Mouse (Mus musculus): ENCODE results near the gene Igf1r. TPM values are rescaled to one million over a fixed set of nuclear protein-coding genes. Genes with fewer than 3 reads are reported as not detected.

Gene Igf1r
- total RNA-seq, 1 experiment: 23.5 TPM

DNA sequence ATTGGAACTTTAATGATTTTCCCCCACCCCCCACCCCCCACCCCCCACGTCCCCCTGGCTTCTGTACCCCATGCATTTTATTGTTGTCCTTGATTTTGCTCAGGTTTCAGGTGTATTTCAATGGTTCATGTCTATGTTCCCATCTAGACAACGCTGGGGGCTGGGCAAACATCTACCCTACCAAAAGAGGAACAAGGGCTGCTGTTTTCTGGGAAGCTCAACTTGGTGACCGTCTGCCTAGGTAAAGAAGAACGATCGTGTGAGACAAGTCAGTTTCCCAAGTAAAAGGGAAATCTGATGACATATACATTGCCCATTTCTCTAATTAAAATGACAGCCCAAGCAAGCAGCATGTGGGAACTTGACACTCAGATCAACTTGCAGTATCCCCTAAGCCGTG, 107.1 kb downstream of the Igf1r start:
- DNase-seq (ENCODE audit: low read depth, low spot score): no peak
- H3K4me1 ChIP-seq (ENCODE audit: control insufficient read depth in 2 of 2, insufficient read depth in 2 of 2, low read length in 2 of 2, poor library complexity in 1 of 2): peaks cover 0 to 3% of the 10 kb centered on the region in 2 experiments; a peak in 2 of 4 replicates
- in situ Hi-C loops (cut with MboI; ENCODE audit: low sequenced_read_pairs in 2 of 2, unreplicated experiment in 2 of 2): no loop called here

DNA sequence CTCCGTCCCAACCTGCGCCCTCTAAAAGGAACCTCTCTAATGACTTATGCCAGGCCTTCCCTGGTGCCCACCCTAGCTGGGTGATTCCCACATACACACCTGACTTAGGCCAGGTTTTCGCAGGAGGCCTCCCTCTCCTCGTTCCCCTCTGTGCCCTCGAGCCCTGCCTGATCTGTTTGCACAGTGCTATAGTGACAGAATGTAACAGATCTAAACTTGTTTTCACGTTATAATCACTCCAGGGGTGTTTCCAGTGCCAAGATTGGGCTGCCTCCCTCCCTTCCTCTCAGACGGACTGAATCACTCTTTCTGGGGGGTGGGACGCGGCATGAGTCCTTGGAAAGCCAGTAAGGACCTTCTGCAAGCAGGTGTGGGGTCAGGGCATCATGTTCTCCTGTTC, 108.8 kb downstream of the Igf1r start:
- Histone ChIP-seq H3K9me3 (ENCODE audit: control insufficient read depth, insufficient read depth, low read depth, low read length) (no peaks in the 10 kb centered on the region), H3K4me1 (ENCODE audit: control insufficient read depth in 2 of 2, insufficient read depth in 2 of 2, low read length in 2 of 2, poor library complexity in 1 of 2) (no peaks in the 10 kb centered on the region; a peak in 1 of 4 replicates), H3K27ac (ENCODE audit: insufficient read depth, low read depth, low read length, poor library complexity, severe bottlenecking) (no peak overlapping the region), H3K9ac (ENCODE audit: insufficient read depth, low read depth, low read length, poor library complexity, severe bottlenecking) (no peak overlapping the region), H3K36me3 (ENCODE audit: control insufficient read depth, insufficient read depth, low read length, poor library complexity, severe bottlenecking) (no peaks in the 10 kb centered on the region; the same call in 1 of the 2 replicates), H3K4me3 (ENCODE audit: insufficient read depth in 1 of 2, low read depth in 1 of 2, low read length in 2 of 2, poor library complexity in 1 of 2, severe bottlenecking in 1 of 2) (no peak overlapping the region)
- in situ Hi-C loops (cut with MboI; ENCODE audit: low sequenced_read_pairs in 2 of 2, unreplicated experiment in 2 of 2): no loop called here
- TF ChIP-seq CHD2 (IDR thresholded peaks at IDR 0.05; ENCODE audit: low read depth, low read length): no peak
- no peak for TF ChIP-seq ZC3H11A (IDR thresholded peaks at IDR 0.05; ENCODE audit: borderline replicate concordance, low read depth, low read length)
- TF ChIP-seq MAFK (IDR thresholded peaks at IDR 0.05; ENCODE audit: insufficient read depth, low read depth, low read length): no peak
- no peak for TF ChIP-seq HCFC1 (IDR thresholded peaks at IDR 0.05; ENCODE audit: borderline replicate concordance, insufficient read depth, low read length)
- TF ChIP-seq ZNF384 (IDR thresholded peaks at IDR 0.05; ENCODE audit: low read depth, low read length): no peak
- no peak for DNase-seq (ENCODE audit: low read depth, low spot score)

More for the DNA sequence above, 107.1 kb downstream of the Igf1r start:
- H3K4me3 ChIP-seq (ENCODE audit: insufficient read depth in 1 of 2, low read depth in 1 of 2, low read length in 2 of 2, poor library complexity in 1 of 2, severe bottlenecking in 1 of 2): no peak overlapping the region
- TF ChIP-seq ZNF384 (IDR thresholded peaks at IDR 0.05; ENCODE audit: low read depth, low read length) (no peak), CHD2 (IDR thresholded peaks at IDR 0.05; ENCODE audit: low read depth, low read length) (no peak), HCFC1 (IDR thresholded peaks at IDR 0.05; ENCODE audit: borderline replicate concordance, insufficient read depth, low read length) (no peak), MAFK (IDR thresholded peaks at IDR 0.05; ENCODE audit: insufficient read depth, low read depth, low read length) (no peak), ZC3H11A (IDR thresholded peaks at IDR 0.05; ENCODE audit: borderline replicate concordance, low read depth, low read length) (no peak)
- H3K36me3 ChIP-seq (ENCODE audit: control insufficient read depth, insufficient read depth, low read length, poor library complexity, severe bottlenecking): no peaks in the 10 kb centered on the region; the same call in 1 of the 2 replicates
- H3K9me3 ChIP-seq (ENCODE audit: control insufficient read depth, insufficient read depth, low read depth, low read length): no peaks in the 10 kb centered on the region
- no peak overlapping the region for H3K27ac ChIP-seq (ENCODE audit: insufficient read depth, low read depth, low read length, poor library complexity, severe bottlenecking)
- H3K9ac ChIP-seq (ENCODE audit: insufficient read depth, low read depth, low read length, poor library complexity, severe bottlenecking): no peak overlapping the region

DNA sequence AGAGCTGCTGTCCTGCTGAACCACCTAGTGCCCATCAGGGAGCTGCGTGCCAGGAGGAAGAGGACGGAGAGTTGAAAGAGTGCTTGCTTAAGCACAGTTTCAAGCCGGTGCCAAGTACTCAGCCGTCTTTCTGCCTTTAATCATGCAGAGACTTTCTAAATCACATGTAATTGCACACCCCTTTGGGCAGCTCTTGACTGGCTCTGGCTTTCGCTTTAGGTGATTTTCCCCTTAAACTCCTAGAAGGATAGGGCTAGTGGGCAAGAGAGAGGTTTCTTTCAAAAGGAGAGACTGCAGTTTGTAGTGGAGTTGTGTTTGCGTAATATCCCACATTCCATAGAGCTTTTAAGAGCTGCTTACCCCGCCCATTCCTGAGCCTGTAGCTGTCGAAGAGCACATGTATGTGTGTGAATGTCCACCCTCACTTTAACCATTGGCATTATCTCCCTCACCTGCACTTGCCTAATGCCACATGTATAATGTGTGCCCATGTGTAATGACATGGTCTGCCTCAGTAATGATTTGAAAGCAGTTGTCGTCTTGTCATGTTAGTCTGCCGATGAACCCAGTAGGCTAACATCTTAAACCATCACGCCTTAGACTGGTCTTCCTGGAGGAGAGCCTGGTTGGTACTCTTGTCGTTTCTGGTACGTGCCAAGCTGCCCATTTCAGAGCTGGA, 109.7 kb downstream of the Igf1r start:
- H3K9me3 ChIP-seq (ENCODE audit: control insufficient read depth, insufficient read depth, low read depth, low read length): no peaks in the 10 kb centered on the region
- H3K9ac ChIP-seq (ENCODE audit: insufficient read depth, low read depth, low read length, poor library complexity, severe bottlenecking): no peak overlapping the region
- H3K36me3 ChIP-seq (ENCODE audit: control insufficient read depth, insufficient read depth, low read length, poor library complexity, severe bottlenecking): no peaks in the 10 kb centered on the region; the same call in 1 of the 2 replicates
- H3K4me1 ChIP-seq (ENCODE audit: control insufficient read depth in 2 of 2, insufficient read depth in 2 of 2, low read length in 2 of 2, poor library complexity in 1 of 2): no peaks in the 10 kb centered on the region; a peak in 1 of 4 replicates
- TF ChIP-seq ZNF384 (IDR thresholded peaks at IDR 0.05; ENCODE audit: low read depth, low read length): no peak
- TF ChIP-seq HCFC1 (IDR thresholded peaks at IDR 0.05; ENCODE audit: borderline replicate concordance, insufficient read depth, low read length): no peak
- TF ChIP-seq MAFK (IDR thresholded peaks at IDR 0.05; ENCODE audit: insufficient read depth, low read depth, low read length): no peak
- no peak for TF ChIP-seq CHD2 (IDR thresholded peaks at IDR 0.05; ENCODE audit: low read depth, low read length)
- TF ChIP-seq ZC3H11A (IDR thresholded peaks at IDR 0.05; ENCODE audit: borderline replicate concordance, low read depth, low read length): no peak
- H3K27ac ChIP-seq (ENCODE audit: insufficient read depth, low read depth, low read length, poor library complexity, severe bottlenecking): no peak overlapping the region
- no peak for DNase-seq (ENCODE audit: low read depth, low spot score)
- H3K4me3 ChIP-seq (ENCODE audit: insufficient read depth in 1 of 2, low read depth in 1 of 2, low read length in 2 of 2, poor library complexity in 1 of 2, severe bottlenecking in 1 of 2): no peak overlapping the region
- in situ Hi-C loops (cut with MboI; ENCODE audit: low sequenced_read_pairs in 2 of 2, unreplicated experiment in 2 of 2): no loop called here

DNA sequence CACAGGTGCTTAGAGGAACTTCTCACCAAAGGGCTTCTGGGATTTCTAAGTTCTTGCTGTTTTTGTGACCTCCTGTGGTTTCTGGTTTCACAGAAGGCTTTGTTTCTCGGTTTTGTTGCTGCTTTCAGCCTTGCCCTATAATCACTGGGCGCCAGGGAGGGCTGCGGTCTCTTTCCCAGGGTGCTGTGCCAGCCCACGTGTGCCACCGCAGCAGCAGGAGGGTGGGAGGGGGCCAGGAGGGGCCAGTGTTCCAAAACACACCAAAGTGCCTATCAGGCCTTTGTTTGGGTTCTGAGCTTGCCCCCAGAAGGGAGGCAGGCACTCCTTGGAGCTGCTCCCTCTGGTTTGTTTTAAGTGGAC, 110.2 kb downstream of the Igf1r start:
- in situ Hi-C loops (cut with MboI; ENCODE audit: low sequenced_read_pairs in 2 of 2, unreplicated experiment in 2 of 2): no loop called here
- Histone ChIP-seq H3K36me3 (ENCODE audit: control insufficient read depth, insufficient read depth, low read length, poor library complexity, severe bottlenecking) (no peaks in the 10 kb centered on the region; the same call in 1 of the 2 replicates), H3K9ac (ENCODE audit: insufficient read depth, low read depth, low read length, poor library complexity, severe bottlenecking) (no peak overlapping the region), H3K4me1 (ENCODE audit: control insufficient read depth in 2 of 2, insufficient read depth in 2 of 2, low read length in 2 of 2, poor library complexity in 1 of 2) (no peaks in the 10 kb centered on the region; a peak in 1 of 4 replicates), H3K27ac (ENCODE audit: insufficient read depth, low read depth, low read length, poor library complexity, severe bottlenecking) (no peak overlapping the region), H3K4me3 (ENCODE audit: insufficient read depth in 1 of 2, low read depth in 1 of 2, low read length in 2 of 2, poor library complexity in 1 of 2, severe bottlenecking in 1 of 2) (no peak overlapping the region), H3K9me3 (ENCODE audit: control insufficient read depth, insufficient read depth, low read depth, low read length) (no peaks in the 10 kb centered on the region)
- TF ChIP-seq HCFC1 (IDR thresholded peaks at IDR 0.05; ENCODE audit: borderline replicate concordance, insufficient read depth, low read length): no peak
- no peak for DNase-seq (ENCODE audit: low read depth, low spot score)

DNA sequence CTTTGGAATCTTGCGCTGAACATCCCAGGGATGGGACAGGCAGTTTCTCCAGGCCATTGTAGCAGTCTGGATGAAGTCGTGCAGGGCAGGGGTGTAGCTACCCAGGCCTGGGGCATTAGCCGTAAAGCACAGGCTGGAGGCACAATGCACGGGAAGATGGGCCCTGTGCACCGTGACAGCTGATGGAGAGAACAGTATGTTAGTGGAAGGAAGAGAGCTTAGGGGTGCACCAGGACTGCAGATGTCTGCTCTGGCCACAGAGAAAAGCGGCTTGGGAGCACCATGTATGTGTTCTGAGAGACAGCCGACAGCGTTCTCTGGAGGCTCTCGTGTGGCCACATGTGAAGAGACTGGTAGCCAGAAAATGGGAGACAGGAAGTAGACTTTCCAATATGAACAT, 111.1 kb downstream of the Igf1r start:
- Histone ChIP-seq H3K9me3 (ENCODE audit: control insufficient read depth, insufficient read depth, low read depth, low read length) (no peaks in the 10 kb centered on the region), H3K27ac (ENCODE audit: insufficient read depth, low read depth, low read length, poor library complexity, severe bottlenecking) (no peak overlapping the region), H3K9ac (ENCODE audit: insufficient read depth, low read depth, low read length, poor library complexity, severe bottlenecking) (no peak overlapping the region), H3K36me3 (ENCODE audit: control insufficient read depth, insufficient read depth, low read length, poor library complexity, severe bottlenecking) (no peaks in the 10 kb centered on the region; the same call in 1 of the 2 replicates), H3K4me1 (ENCODE audit: control insufficient read depth in 2 of 2, insufficient read depth in 2 of 2, low read length in 2 of 2, poor library complexity in 1 of 2) (no peaks in the 10 kb centered on the region; a peak in 1 of 4 replicates), H3K4me3 (ENCODE audit: insufficient read depth in 1 of 2, low read depth in 1 of 2, low read length in 2 of 2, poor library complexity in 1 of 2, severe bottlenecking in 1 of 2) (no peak overlapping the region)
- TF ChIP-seq ZNF384 (IDR thresholded peaks at IDR 0.05; ENCODE audit: low read depth, low read length) (no peak), ZC3H11A (IDR thresholded peaks at IDR 0.05; ENCODE audit: borderline replicate concordance, low read depth, low read length) (no peak), HCFC1 (IDR thresholded peaks at IDR 0.05; ENCODE audit: borderline replicate concordance, insufficient read depth, low read length) (no peak), CHD2 (IDR thresholded peaks at IDR 0.05; ENCODE audit: low read depth, low read length) (no peak), MAFK (IDR thresholded peaks at IDR 0.05; ENCODE audit: insufficient read depth, low read depth, low read length) (no peak)
- in situ Hi-C loops (cut with MboI; ENCODE audit: low sequenced_read_pairs in 2 of 2, unreplicated experiment in 2 of 2): no loop called here
- no peak for DNase-seq (ENCODE audit: low read depth, low spot score)
